Mouse (Mus musculus) limb, embryonic 12.5 days (tissue): Measurements from ENCODE around the gene Taf1d. TPM values are rescaled to one million over a fixed set of nuclear protein-coding genes. Genes with fewer than 3 reads are reported as not detected.
"Not testable (repeated sequence)": the region's sequence is repeated elsewhere in the genome, so short reads cannot be mapped to it uniquely, and the experiment has no call there.

Experiments
- ATAC-seq: fragments of 200-750 bp; cut with Nextera tagmentation; 2 replicates; pipeline ENCODE4 v1.8.0; 2017; ENCODE audit warnings: low read depth, moderate TSS enrichment; ENCODE audit not compliant: insufficient number of reproducible peaks, insufficient read depth, low FRiP score, low TSS enrichment
- H3K27ac ChIP-seq: fragments of 300-500 bp; sonication (generic); 2 replicates; pipeline ENCODE4 v1.5.1; 2016; ENCODE audit warnings: mild to moderate bottlenecking, moderate library complexity
- H3K27me3 ChIP-seq: fragments of 300-500 bp; sonication (generic); 2 replicates; pipeline ENCODE4 v1.6.1; 2016; ENCODE audit warnings: mild to moderate bottlenecking, moderate library complexity
- H3K36me3 ChIP-seq: fragments of 300-500 bp; sonication (generic); 2 replicates; pipeline ENCODE4 v1.6.1; 2016; ENCODE audit warnings: mild to moderate bottlenecking, moderate library complexity
- H3K4me1 ChIP-seq: fragments of 300-500 bp; sonication (generic); replicated peaks from 2 replicates; pipeline ENCODE4 v1.6.1; 2016
- H3K4me2 ChIP-seq: fragments of 300-500 bp; sonication (generic); 2 replicates; pipeline ENCODE4 v1.6.1; 2016; ENCODE audit warnings: mild to moderate bottlenecking, moderate library complexity
- H3K4me3 ChIP-seq: fragments of 300-500 bp; sonication (generic); replicated peaks from 2 replicates; pipeline ENCODE4 v1.5.1; 2016; ENCODE audit warnings: mild to moderate bottlenecking
- H3K9ac ChIP-seq: fragments of 300-500 bp; sonication (generic); replicated peaks from 2 replicates; pipeline ENCODE4 v1.6.1; 2016; ENCODE audit warnings: mild to moderate bottlenecking, moderate library complexity
- H3K9me3 ChIP-seq: fragments of 300-500 bp; sonication (generic); 2 replicates; pipeline ENCODE4 v1.6.1; 2016; ENCODE audit warnings: mild to moderate bottlenecking, moderate library complexity
- WGBS: fragments of 180-500 bp; shearing (Covaris S2); methylation state at CpG from one replicate; pipeline ENCODE4 v1.1.7; 2016; 5-methylcytosine and 5-hydroxymethylcytosine counted together
- polyA plus RNA-seq: library from polyadenylated mRNA; unstranded; fragments of >200 nt; fragmentation: Nextera tagmentation; extraction: Ambion mirVana; gene quantifications from 2 replicates; pipeline ENCODE4 v1.2.1, GENCODE M21; 2016

Taf1d gene
- polyA plus RNA-seq, 1 experiment from 2014 or later = 85.4 TPM

DNA sequence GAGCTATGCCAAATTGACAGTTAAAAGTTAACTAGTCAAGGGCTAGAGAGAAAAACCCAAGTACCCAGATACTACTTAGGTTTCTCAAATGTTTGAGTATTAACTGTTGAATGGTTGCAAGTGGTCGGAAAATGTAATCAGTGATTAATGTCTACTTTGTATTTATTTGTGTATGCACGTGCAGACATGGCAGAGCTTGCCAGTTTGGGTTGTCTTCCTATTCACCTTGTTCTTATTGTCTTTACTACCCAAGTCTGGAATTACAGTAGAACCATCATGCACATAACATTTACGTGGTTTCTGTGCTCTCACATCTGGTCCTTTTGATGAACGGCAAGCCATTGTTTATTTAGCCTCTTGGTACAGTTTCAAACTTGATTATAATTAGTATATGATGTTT, 3.4 kb downstream of the Taf1d start:
- peaks cover 70% of the 10 kb centered on the region for H3K36me3 ChIP-seq
- no peak for ATAC-seq

DNA sequence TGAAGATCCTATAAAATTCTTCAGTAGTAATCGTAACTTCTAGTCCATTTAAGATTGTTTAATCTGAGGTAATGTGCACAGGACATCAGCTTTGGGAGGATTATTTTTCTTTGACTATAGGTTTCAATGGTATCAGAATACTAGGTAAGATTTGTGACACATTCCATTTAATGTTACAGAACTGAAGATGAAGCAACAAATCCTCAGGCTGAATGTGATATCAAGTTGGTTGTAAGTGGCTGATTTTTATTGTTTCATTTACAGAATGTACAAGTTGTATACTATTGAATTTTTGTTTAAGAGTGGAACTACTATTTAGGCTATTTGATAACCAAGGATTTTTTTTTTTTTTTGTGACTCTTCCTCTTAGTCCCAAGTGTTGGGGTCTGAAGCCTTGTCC, 4.2 kb downstream of the Taf1d start:
- H3K27ac ChIP-seq = no peak overlapping the region
- H3K4me3 ChIP-seq = no peak overlapping the region
- WGBS = 82% methylated on average over 1 of the region's 1 CpGs
- H3K36me3 ChIP-seq = peaks cover 77% of the 10 kb centered on the region
- H3K27me3 ChIP-seq = no peaks in the 10 kb centered on the region
- no peaks in the 10 kb centered on the region for H3K9me3 ChIP-seq
- no peak for ATAC-seq
- H3K4me1 ChIP-seq = peaks cover 25% of the 10 kb centered on the region
- no peak overlapping the region for H3K9ac ChIP-seq
- H3K4me2 ChIP-seq = no peak overlapping the region

More for the DNA sequence above, 3.4 kb downstream of the Taf1d start:
- H3K27ac ChIP-seq = no peak overlapping the region
- no peaks in the 10 kb centered on the region for H3K9me3 ChIP-seq
- no peak overlapping the region for H3K9ac ChIP-seq
- peaks cover 25% of the 10 kb centered on the region for H3K4me1 ChIP-seq
- no peak overlapping the region for H3K4me3 ChIP-seq
- no peaks in the 10 kb centered on the region for H3K27me3 ChIP-seq
- peak overlapping the region; percentile 19; the same call in 1 of the 2 replicates for H3K4me2 ChIP-seq
- 78% methylated on average over 4 of the region's 4 CpGs for WGBS

- no peak overlapping the region for H3K4me3 ChIP-seq
- WGBS = 91% methylated on average over 2 of the region's 2 CpGs
- H3K9me3 ChIP-seq = no peaks in the 10 kb centered on the region
- no peak overlapping the region for H3K4me2 ChIP-seq
- H3K27ac ChIP-seq = no peak overlapping the region
- H3K9ac ChIP-seq = no peak overlapping the region
- H3K36me3 ChIP-seq = peaks cover 96% of the 10 kb centered on the region
- ATAC-seq = no peak
- peaks cover 17% of the 10 kb centered on the region for H3K4me1 ChIP-seq
- H3K27me3 ChIP-seq = no peaks in the 10 kb centered on the region
Observed at GRCm38 (mm10) chr9:15312054-15312735, 6.2 kb downstream of the Taf1d start.

DNA sequence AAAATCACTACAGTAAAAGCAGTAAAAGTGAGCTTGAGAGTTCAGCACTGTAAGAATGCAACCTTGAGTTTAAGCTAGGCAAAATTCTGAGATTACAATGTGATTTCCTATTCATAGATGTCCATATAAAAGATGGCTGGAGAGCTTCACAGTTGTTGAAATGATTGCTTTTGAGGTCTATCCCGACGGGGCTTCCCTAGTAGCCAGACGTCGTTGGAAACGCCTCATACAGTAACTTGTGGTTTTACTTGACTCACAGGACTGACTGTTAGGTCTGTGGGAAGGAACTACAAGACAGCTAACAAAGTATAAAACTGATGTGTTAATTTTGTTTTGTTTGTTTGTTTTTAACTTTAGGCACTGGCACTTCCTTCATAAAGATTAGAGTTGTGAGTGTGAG, 7.6 kb downstream of the Taf1d start:
- H3K4me3 ChIP-seq = no peak overlapping the region
- no peak for ATAC-seq
- peaks cover 5% of the 10 kb centered on the region; the same call in 1 of the 2 replicates for H3K4me1 ChIP-seq
- no peak overlapping the region for H3K4me2 ChIP-seq
- peaks cover 96% of the 10 kb centered on the region for H3K36me3 ChIP-seq
- H3K9me3 ChIP-seq = no peaks in the 10 kb centered on the region
- no peaks in the 10 kb centered on the region for H3K27me3 ChIP-seq
- no peak overlapping the region for H3K9ac ChIP-seq
- WGBS = 92% methylated on average over 5 of the region's 5 CpGs
- no peak overlapping the region for H3K27ac ChIP-seq

GRCm38 (mm10) chr9:15314619-15315018, 8.6 kb downstream of the Taf1d start:
- Histone ChIP-seq H3K27ac (no peak overlapping the region), H3K27me3 (no peaks in the 10 kb centered on the region), H3K4me2 (no peak overlapping the region), H3K9me3 (no peaks in the 10 kb centered on the region), H3K9ac (no peak overlapping the region), H3K4me3 (no peak overlapping the region), H3K4me1 (no peaks in the 10 kb centered on the region), H3K36me3 (peaks cover 87% of the 10 kb centered on the region)
- ATAC-seq = no peak
- WGBS = 93% methylated on average over 1 of the region's 1 CpGs

DNA sequence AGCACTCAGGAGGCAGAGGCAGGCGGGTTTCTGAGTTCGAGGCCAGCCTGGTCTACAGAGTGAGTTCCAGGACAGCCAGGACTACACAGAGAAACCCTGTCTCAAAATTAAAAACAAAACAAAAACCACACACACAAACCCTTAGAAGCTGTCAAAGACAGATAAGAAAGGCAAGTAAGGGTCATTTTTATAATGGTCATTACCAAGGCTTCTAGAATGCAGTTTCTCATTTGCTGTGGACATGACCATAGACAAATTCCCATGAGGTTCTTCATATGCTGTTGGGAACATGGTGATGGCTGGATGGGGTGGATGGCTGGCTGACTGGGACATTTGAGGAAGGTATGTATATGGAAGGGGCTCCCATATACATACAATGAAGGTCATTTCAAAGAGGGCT, 10.3 kb downstream of the Taf1d start:
- 100% methylated on average over 2 of the region's 2 CpGs for WGBS
- not testable (repeated sequence) for H3K9me3 ChIP-seq, H3K4me1 ChIP-seq, H3K4me2 ChIP-seq, H3K9ac ChIP-seq, H3K27me3 ChIP-seq, ATAC-seq, H3K4me3 ChIP-seq, H3K27ac ChIP-seq
- H3K36me3 ChIP-seq = peaks cover 74% of the 10 kb centered on the region

DNA sequence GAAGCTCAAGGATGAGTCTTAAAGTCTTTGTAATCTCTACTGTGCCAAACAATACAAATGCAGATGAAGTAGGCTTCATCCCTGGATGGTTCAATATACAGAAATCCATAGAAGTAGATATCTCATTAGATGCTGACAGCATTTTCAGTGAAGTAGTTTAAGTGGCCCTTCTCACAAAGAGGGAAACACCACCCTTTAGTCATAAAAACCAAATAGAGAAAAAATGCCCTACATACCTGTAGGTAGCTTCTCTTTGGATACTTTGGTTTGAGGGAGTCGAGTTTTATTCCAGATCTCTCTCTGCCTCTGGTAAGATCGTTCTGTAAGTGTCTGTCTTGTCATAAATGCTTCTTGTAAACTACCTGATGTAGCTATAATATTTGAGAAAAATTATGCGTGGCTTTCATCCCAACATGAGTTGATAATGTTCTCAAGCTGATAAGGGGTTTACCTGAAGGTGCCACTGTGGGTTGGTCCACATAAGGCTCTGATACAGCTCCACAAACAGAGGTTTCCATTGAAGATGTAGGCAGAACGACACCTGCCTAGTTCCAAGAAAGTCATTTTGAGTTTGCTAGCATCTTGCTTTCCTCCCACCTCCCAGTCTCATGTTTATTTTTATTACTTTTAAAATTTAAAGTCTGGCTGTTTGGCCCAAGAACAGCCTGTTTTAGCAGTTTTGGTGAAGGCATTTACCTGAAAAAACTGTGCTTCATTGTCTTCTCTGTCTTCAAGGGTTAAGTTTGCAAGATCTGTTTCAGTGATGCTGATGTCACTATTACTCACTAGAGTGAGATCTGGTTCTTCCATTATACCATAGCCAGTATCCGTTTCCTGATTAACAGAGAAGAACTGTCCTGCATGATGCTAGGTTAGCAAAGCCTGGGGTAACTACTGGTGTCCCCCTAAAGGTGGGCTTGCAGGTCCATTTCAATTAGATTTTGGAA, 11.5 kb downstream of the Taf1d start:
- Histone ChIP-seq H3K9ac (no peak overlapping the region), H3K4me3 (no peak overlapping the region), H3K27ac (no peak overlapping the region), H3K36me3 (peaks cover 75% of the 10 kb centered on the region), H3K27me3 (no peaks in the 10 kb centered on the region), H3K4me2 (no peak overlapping the region), H3K9me3 (no peaks in the 10 kb centered on the region), H3K4me1 (no peaks in the 10 kb centered on the region)
- 62% methylated on average over 5 of the region's 5 CpGs for WGBS
- no peak for ATAC-seq

DNA sequence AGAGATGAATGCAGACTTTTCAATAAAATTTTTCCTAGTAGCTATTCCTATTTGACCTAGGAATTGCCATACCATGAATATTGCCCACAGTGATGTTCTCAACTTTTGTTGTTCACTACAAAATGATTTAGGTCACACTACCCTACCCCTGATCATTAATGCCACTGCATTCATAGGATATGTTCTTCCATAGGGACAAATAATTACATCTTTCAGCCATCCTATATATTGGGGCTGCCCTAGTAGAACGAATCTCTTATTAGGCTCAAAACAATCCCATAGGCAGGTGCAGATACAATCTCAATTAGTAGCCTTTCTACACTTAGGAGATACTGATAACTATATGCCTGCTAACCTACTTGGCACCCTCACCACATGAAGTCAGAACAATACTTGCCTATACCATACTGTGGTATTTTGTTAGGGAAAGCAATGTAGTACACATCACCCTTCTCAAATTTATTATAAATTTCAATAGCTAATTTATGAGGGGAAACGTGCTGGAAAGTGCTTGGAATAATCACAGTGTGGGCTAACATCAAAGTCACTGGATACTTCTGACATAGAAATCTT, 12.2 kb downstream of the Taf1d start:
- Histone ChIP-seq H3K27me3 (no peaks in the 10 kb centered on the region), H3K4me1 (no peaks in the 10 kb centered on the region), H3K36me3 (peaks cover 74% of the 10 kb centered on the region), H3K4me2 (no peak overlapping the region), H3K4me3 (no peak overlapping the region), H3K9ac (no peak overlapping the region), H3K9me3 (no peaks in the 10 kb centered on the region), H3K27ac (no peak overlapping the region)
- 82% methylated on average over 2 of the region's 2 CpGs for WGBS
- ATAC-seq = peak; percentile 39; the same call in 1 of the 2 replicates

GRCm38 (mm10) chr9:15337776-15338175, 31.8 kb downstream of the Taf1d start:
- Histone ChIP-seq H3K36me3 (peaks cover 88% of the 10 kb centered on the region), H3K27me3 (no peaks in the 10 kb centered on the region), H3K4me3 (no peak overlapping the region), H3K4me2 (no peak overlapping the region), H3K9ac (no peak overlapping the region), H3K27ac (no peak overlapping the region), H3K9me3 (no peaks in the 10 kb centered on the region), H3K4me1 (no peaks in the 10 kb centered on the region)
- WGBS = 97% methylated on average over 4 of the region's 4 CpGs
- ATAC-seq = no peak

- Histone ChIP-seq H3K27me3 (no peaks in the 10 kb centered on the region), H3K36me3 (peaks cover 70% of the 10 kb centered on the region), H3K27ac (no peak overlapping the region), H3K9me3 (no peaks in the 10 kb centered on the region), H3K4me1 (no peaks in the 10 kb centered on the region), H3K4me2 (no peak overlapping the region), H3K9ac (no peak overlapping the region), H3K4me3 (no peak overlapping the region)
- ATAC-seq = no peak
- 66% methylated on average over 2 of the region's 2 CpGs for WGBS
Observed at GRCm38 (mm10) chr9:15349925-15350324, 43.9 kb downstream of the Taf1d start.

DNA sequence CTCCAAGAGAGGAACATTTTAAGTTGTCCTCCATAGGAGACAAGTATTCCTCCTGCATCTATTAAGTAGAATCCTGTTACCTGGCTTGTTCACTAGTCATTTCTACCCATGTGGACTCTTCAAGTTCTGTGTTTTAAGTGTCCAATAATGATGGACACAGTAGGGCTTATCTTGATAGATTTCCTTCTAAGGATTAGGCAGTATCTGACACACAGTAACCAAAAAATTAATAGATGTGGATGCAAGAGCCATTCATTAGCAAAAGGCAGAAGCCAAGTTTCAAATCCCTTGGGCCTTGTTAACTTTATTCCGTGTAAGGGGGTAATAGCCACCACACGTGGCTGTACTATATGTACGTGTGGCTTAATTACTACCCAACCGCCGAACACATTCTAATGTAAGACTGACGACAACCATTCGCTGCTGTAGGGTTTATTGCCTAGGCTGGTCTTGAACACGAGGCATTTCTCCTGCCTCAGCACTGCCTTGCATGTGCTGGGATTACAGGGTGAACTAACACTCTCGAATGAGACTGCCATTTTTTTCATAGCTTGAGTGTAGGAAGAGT, 51.0 kb downstream of the Taf1d start:
- under 1% methylated on average over 9 of the region's 9 CpGs for WGBS
- H3K36me3 ChIP-seq = peaks cover 14% of the 10 kb centered on the region; the same call in 1 of the 2 replicates
- no peak; the same call in 1 of the 2 replicates for ATAC-seq
- peak overlapping the region; percentile 77 for H3K4me3 ChIP-seq
- H3K27ac ChIP-seq = peak overlapping the region; percentile 81
- 0 out of 2 replicates have a peak, but pooled peaks cover 4% of the 10 kb centered on the region for H3K27me3 ChIP-seq
- no peaks in the 10 kb centered on the region for H3K9me3 ChIP-seq
- H3K9ac ChIP-seq = peak overlapping the region; percentile 77
- H3K4me1 ChIP-seq = peaks cover 6% of the 10 kb centered on the region
- H3K4me2 ChIP-seq = peak overlapping the region; percentile 76
